Mouse (Mus musculus) left cerebral cortex, adult 11 months (tissue): ENCODE results near the gene Acbd5.
"Not testable (repeated sequence)": the region's sequence is repeated elsewhere in the genome, so short reads cannot be mapped to it uniquely, and the experiment has no call there.

ENCODE experiments used
- DNase-seq: peaks from one replicate; pipeline ENCODE4 v3.0.0; 2022; ENCODE audit warnings: low spot score

Acbd5 gene

DNA sequence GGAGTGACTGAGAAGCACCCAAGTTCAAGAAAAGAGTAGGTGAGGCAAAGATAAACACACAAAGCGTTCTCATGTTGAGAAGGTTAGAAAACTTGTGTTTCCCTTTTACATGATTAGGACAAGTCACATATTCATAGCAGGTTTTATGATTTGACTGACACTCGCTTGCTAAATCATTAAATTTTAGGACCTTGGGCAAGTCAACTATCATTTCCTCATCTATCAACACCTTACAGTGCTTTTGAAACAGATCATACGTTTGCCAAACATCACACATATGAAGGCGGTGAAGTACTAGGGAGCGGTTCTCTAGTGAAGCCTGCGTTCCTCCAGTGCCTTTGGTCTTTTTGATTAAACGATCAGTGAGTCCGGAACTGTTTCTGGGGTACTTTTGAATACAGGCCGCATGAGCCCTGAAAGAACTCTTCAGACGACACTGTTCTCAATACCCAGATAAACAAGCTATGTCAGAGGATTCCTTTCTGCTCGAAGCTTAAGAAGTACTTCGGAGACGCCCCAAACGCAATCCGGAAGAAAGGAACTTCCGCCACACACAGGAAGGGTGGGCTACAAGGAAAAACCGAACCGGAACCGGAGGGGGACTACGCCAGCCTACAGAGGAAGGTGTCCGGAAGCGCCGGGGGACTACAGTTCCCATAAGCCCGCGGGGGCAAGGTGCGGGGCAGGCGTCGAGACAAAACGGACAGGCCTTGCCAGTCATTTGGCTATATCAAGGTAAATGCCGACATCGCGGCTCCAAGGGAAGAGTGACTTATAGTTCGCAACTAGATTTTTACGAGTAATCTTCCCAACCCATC lies at the start of gene Acbd5:
Gene Acbd5 (plus strand): TSS at position 616 of the 818 bp plus-strand sequence.
- DNase-seq, result peak; percentile 89

DNA sequence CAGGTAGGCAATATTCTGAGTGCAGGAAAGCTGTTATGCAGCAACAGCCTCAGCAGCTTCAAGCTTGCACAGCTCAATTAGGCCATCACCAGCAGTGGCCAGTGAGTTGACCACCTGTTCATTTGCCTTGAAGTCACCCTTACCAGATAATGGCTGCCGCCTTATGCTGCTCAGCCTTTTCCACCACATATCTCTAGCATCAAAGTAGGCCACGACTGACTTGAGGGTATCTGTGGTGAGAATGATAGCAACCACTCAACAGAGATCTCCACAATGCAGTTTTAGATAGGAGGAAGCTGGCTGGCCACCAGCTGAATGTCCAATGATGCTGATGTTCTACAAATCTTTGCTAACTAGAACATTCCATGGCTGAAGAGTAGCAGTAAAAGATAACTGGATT lies 48.8 kb upstream of the Acbd5 start:
- no peak for DNase-seq

DNA sequence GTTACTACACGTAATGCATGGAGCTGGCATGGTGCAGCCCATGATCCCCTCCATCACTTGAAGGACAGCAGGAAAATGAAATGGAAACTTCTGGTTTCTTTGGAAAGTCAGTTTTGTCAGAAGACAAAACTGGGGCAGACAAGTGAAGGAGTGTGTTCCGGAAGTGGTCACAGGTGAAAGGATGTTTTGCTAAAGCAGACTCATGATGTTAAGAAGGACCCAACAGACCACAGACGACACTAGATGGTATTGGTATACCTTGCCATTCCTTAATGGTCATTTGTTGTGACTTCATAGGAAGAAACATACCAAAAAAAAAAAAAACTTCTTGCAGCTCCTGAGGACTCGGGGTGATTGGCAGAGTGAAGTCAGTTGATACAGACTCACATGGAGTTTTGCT lies 46.6 kb upstream of the Acbd5 start:
- DNase-seq, result no peak

GRCm38 (mm10) chr2:23021721-23022120 lies 46.2 kb upstream of the Acbd5 start:
- no peak for DNase-seq

- no peak for DNase-seq
Observed at GRCm38 (mm10) chr2:23023023-23023422, 44.9 kb upstream of the Acbd5 start.

GRCm38 (mm10) chr2:23023714-23024282 lies 44.2 kb upstream of the Acbd5 start:
- DNase-seq, result no peak

- no peak for DNase-seq
Observed at GRCm38 (mm10) chr2:23026379-23026778, 41.6 kb upstream of the Acbd5 start.

DNA sequence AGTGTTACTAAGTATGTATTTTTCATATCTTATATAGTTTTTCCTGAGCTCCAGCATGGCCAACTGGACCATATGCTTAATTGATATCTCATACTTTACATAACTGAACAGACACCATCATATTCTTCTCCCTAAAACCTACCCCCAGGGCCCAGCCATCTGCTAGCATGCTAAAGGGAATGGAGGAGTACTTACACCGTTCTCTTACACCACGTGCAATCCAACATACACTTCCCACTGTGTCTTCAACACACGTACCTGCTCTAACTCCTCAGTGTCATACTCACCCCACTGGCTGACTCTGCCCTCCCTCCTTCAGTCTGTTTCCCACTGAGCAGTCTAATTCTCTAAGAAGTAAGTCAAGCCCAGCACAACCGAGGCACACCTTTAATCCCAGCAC lies 39.1 kb upstream of the Acbd5 start:
- no peak for DNase-seq

- DNase-seq, result no peak
Observed at GRCm38 (mm10) chr2:23030631-23031030, 37.3 kb upstream of the Acbd5 start.

GRCm38 (mm10) chr2:23034692-23035435 lies 33.1 kb upstream of the Acbd5 start:
- DNase-seq, result no peak

- DNase-seq, result no peak
Observed at GRCm38 (mm10) chr2:23035467-23035866, 32.5 kb upstream of the Acbd5 start.

DNA sequence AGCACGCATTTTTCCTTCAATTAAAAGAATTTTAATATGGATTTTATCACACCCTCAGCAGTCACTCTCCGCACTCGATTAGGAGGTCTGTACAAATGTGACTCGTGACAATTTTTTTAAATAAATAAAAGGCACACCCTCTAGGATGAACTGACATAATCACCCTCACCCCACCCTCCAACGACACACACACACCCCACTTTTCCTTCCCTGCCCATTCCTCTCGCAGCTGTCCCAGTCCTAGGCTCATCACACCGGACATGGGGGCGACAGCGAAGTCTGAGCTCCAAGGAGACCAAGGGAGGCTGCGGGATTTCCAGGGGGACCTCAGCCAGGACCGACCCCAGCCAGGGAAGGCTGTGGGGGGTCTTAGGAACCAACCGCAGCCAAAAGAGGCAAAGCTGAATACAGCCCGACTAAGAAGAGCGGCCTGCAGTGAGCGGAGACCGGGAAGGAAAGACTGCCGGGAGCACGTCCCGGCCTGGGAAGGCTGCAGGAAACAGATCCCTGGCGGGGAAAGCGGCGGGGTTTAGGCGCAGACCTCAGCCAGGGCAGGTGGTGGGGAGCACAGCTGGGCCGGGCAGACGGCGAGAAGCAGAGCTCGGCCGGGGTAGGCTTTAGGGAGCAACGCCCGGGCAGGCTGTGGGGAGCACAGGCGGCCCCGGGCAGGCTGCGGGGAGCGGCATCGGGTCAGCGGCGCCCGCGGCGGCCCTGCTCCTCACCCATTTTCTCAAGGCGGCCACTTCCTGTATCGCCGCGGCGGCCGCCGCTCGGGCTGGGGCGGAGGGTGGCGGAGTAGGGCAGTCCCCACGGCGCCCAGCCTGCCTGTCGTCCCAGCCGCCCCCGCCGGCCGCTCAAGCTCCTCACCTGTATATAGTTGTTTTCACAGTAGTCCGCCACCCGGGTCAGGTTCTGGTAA lies 28.6 kb upstream of the Acbd5 start:
- DNase-seq, result no peak

DNA sequence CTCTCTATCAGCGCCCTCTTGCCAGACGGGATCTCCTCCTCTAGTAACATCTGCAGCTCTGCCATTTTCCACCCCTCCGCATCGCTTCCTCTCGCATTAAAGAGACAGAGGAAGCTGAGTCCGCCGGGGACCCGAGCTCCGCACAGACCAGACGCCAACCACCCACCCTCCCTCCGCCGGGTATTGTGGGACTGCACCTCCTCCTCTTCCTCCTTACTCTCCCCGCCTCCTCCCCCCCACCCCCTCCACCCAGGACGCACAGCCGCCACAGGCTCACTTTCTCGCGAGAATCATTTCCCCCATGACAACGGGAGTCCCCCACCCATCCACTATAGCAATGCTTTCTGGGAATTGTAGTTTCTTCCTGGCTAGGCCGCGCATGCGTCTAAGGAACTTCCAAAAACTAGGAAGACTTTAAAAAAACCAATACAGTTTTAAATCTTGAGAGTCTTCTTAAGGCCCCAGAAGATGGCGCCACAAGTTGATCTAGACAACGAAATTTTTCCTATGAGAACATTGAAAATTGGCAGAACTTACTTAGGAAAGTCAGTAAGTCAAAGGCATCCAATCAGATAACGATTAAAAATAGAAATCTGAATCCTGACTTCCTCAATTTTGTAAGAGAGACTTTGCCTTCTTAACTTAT lies 27.8 kb upstream of the Acbd5 start, which contains the start of gene Abi1:
Gene Abi1 (minus strand): TSS at position 241 of the 646 bp plus-strand sequence.
- DNase-seq, result peak; percentile 91

- DNase-seq, result not testable (repeated sequence)
Observed at GRCm38 (mm10) chr2:23040690-23041089, 27.3 kb upstream of the Acbd5 start.

DNA sequence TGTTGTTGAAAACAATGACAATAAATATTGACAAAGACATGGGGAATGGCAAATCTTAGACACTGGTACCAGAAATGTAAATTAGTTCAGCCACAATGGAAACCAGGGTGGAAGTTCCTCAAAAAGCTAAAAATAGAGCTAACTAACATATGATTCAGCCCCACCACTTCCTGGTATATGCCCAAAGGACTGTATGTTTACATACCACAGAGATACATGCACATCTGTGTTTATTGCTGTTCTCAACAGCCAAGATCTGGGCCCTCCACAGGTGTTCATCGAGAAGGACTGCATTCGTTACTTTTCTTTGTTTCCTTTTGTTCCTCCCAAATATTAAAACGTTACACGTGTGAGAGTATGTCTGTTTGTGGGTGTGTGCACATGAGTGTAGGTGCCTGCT lies 26.5 kb upstream of the Acbd5 start:
- no peak for DNase-seq

GRCm38 (mm10) chr2:23042189-23042588 lies 25.8 kb upstream of the Acbd5 start:
- DNase-seq, result no peak

GRCm38 (mm10) chr2:23045703-23046102 lies 22.3 kb upstream of the Acbd5 start:
- no peak for DNase-seq

DNA sequence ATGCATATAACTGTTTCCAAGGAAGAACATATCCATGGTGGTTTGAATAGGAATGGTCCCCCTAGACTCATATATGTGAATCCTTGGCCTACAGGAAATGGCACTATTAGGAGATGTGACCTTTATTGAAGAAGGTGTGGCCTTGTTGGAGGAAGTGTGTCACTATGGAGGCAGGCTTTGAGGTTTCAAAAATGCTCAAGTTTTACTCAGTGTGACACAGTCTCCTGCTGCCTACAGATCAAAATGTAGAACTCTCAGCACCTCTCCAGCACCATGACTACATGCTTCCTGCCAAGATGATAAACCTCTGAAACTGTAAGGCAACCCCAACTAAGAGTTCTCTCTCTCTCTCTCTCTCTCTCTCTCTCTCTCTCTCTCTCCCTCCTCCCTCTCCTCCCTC lies 20.0 kb upstream of the Acbd5 start:
- DNase-seq, result no peak

- no peak for DNase-seq
Observed at GRCm38 (mm10) chr2:23051890-23052289, 16.1 kb upstream of the Acbd5 start.

DNA sequence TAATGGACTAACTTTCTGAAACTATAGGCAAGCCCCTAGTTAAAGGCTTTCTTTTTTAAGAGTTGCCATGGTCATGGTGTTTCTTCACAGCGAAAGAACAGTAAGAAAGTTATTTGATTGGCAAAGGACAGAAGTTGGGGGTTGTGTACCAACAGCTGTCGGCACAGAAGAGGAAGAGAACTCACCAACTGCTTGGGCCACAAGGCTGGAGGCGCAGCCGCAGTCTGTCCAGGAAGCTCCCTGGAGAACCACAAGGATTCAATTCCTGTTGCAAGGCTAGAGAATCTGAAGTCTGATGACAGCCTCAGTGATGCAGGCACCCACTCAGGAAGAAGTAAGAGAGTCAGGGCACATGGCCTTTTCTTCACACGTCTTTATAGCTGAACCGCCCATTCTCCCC lies 15.4 kb upstream of the Acbd5 start:
- DNase-seq, result no peak

DNA sequence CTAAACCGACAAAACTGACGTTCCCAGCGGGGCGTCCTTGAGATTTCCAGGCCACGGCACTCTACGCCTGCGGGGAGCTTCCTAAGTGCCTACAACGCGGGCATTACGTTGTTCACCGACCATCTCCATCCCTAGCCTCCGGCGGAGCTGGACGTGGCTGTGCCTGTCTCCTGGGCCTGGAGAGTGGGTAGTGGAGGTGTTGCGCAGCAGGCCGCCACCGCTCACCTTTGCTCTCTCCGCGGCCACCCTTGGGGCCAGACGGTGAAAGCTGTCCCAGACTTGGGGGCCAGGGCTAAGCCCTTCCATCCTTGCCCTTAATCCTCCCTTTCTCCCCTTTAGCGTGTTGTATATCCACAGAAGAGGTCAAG lies 387 bp downstream of the Acbd5 start:
- DNase-seq, result no peak
